Mouse (Mus musculus) CD4-positive helper T cell, adult 2 months (primary cell): Measurements from ENCODE around the gene Eif3c.

Source experiments
- DNase-seq: peaks from one replicate; pipeline ENCODE4 v3.0.0-alpha.2; 2012; ENCODE audit warnings: low read depth, missing footprints, low spot score

Eif3c gene

DNA sequence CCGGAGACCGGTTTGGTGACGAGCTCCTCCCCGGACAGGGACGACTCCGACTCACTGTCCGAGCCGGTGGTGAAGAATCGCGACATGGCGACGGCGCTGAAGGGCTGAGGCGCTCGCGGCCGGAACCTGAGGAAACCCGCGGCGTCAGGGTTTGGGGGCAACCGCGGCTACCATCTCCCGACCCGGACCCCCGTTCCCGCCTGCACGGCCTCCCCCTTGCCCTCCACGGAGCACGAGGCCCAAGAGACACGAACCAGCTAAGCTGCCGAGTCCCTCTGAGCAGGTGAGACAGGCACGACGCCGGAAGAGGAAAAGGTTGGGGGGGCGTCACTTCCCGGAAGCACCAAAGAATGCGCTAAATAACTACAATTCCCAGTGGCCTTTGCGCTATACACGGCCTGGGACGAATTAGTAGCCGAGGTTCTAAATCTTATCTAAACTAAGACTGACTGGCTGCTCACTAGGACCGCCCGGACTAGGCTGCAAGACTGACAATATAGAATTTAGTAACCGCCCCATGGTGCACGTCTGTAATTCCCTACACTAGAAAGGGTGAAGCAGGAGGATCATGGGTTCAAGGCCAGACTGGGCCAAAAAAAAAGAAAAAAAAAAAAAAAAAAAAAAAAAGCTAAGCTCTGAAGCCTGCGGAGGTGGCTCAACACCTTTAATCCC, at the start of gene Eif3c:
Eif3c (minus strand) TSS at position 318 of the 672 bp plus-strand sequence.
- DNase-seq: peak; percentile 91

DNA sequence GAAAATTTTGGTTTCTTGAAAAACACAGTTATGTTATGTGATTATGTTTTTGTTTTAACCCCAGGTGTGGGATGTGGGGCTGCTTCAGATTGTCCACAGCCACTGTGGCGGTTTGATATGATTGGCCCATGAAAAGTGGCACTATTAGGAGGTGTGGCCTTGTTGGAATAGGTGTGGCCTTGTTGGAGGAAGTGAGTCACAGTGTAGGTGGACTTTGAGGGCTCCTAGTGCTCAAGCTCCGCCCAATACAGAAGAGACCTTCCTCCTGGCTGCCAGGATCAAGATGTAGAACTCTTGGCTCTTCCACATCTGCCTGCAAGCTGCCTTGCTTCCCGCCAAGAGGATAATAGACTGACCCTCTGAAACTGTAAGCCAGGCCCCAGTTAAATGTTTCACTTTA, 46.5 kb upstream of the Eif3c start:
- no peak for DNase-seq

DNA sequence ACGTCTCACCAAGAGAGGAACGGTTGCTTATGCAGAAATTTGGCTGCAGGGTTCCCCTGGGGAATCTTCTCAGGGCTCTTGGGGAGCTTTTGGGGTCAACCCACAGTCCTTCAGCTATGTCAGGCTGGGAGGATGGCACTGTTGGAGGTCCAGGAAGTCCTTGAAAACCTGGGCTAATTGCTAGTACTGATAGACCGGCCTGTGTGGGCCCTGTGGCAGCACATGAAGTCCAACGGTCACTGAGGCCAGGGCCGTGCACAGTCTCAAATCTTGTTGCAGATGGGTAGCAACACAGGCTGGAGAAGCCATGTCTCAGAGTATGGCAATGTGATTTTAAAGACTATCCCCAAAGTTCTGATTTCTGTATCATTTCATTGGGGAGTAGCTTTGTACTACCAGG, 41.6 kb upstream of the Eif3c start:
- no peak for DNase-seq

DNA sequence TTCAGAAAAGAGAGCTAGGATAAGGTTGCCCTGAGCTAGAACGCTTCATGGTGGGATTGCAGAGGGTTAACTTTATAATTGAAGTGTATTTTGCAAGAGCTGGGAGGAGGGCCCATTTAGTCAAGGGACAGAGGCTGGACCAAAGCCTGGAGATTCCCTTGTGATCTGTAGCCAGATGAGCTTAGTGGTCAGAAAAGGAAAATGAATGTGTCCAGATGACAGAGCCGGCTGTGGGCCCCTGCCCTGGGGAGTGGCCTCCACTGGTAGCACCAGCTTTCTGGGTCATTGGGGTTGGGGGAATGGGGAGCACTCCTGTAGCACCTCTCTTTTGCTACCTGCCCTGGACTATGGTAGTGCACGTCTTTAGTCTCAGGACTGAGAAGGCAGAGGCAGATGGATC, 40.9 kb upstream of the Eif3c start:
- DNase-seq: no peak

DNA sequence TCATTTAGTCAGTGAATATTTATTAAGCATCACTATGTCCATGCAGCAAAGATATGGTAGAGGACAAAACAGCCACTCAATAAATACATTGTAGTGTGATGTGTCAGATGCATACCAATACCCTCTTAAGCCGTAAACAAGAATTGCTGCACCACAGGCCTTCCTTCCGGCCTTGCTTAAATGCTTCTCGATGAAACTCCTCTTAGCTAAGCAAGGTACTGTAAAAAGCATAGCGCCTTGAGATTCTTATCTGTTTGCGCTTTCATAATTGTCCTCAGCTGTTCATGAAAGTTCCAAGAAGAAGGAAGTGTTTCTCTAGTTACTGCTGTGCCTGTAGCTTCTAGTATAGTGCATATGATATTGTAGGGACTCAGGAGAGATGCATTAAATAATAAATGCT, 40.4 kb upstream of the Eif3c start:
- peak; percentile 45 for DNase-seq

DNA sequence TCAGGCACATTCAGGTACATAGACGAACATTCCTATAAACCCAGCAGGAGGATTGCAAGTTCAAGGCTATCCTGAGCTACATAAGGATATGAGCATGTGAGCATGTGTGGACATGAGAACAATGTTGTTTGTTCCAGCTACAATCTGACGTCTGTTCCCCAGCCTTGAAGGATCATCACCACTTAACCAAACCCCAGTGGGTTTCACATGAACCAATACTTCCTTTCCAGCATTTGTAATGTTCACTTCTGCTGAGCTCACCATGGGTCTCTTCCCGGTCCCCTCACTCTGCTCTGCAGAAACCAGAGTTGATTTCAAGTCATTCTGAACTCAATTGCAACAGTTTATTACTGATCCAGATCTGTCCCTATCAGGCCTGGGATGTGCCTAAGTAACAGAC, 36.4 kb upstream of the Eif3c start:
- DNase-seq: no peak

DNA sequence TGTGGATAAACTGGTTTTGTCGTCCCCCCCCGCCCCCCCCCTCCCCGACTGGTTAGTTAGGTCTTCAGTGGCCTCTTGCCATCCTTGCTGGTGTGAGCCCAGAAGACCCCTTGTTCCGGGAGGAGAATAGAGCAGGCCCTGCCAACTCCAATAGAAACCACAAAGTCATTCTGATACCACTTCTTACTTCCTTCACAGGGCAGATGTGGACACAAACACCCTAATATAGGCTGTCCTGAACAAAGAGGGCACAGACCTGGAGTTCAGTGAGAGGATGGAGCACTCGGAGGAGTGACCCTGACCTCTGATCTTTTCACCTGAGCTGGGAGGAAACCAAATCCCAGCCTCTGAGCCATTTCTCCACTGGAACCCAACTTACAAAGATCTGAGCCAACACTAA, 35.7 kb upstream of the Eif3c start:
- DNase-seq: no peak

DNA sequence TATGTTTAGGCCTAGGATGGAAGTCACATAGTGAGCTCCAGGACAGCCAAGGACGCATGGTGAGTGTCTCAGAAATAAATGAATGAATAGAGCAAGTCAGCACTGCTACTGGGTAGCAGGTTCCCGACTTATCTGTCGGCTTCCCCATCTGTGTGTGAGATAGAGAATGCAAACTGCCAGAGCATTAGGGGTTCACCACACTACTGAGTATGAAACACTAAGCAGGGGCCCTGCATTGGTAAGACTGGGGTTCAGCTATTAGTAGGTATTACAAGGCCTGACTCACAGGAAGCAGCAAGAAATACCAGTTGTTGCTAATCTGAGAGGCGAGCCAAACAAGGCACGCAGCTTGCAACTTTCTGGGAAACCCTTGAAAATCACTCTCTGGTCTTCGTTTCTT, 32.7 kb upstream of the Eif3c start:
- no peak for DNase-seq

DNA sequence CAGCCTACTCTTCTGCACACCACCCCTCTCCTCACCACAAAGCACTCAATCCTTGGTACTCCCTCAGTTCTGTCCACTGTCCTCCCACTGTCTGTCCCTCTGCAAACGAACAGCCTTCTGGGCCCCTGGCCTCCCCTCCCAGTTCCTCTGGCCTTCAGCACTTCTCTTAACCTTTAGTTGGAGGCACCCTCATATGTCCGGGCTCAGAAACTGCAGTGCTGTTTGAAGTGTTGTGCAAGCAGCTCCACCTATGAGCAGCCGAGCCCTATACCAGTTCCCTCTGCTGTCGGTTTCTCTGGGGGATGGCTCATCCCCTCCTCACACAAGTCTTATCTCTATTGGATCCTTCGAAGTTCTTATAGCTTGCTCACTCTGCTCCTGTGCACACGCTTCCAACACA, 30.2 kb upstream of the Eif3c start:
- DNase-seq: no peak

DNA sequence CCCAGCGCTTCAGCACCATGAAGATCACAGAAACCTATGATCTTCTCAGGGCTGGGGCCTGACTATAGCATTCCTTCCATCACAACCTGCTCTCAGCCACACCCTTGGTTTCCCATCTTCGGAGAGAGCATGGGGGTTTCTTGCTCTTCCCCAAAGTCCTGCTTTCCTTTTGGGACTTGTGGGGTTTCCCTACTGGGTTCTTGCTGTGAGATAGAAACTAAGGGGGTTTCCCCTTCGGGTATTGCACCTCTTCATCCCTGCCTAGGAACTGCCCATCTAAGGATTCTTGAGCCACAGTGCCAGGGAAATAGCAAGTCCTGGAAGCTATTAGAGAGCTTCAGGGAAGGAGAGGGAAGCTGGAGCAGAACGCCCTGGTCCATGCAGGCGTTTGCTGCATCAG, 29.7 kb upstream of the Eif3c start:
- no peak for DNase-seq

DNA sequence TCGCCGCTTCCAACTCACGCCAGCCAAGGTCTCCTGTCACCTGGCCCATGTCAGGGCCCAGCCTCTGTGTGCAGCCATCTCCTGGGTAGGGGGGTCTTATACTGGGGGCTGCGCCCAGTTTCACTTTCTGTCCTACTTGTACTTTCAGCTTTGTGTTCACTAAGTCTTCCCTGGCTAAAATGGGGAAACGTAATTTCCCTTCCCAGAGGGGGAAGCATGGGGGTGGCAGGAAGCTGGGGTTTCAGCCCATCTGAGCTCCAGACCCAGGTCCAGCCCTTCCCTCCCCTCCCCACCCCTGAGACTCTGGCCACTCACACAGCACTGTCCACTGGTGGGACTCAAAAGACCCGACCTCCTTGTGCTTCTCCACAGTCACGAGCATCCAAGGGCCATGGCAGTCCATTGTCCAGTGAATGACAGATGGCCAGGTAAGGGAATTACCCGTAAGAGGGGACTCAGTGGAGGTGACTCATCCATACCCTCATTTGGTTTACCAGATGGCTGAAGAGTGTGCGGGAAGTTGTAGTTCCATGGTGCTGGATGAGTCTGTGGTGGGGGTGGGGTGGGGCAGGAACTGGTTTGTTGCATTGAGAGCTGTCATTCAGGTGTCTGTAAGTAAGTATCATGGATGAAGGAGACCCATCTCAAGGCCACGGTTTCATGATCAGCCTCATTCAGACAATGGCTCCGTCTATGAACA, 28.8 kb upstream of the Eif3c start, which contains the start of gene Il27:
Il27 (minus strand) TSS at position 80 of the 700 bp plus-strand sequence.
- no peak for DNase-seq

DNA sequence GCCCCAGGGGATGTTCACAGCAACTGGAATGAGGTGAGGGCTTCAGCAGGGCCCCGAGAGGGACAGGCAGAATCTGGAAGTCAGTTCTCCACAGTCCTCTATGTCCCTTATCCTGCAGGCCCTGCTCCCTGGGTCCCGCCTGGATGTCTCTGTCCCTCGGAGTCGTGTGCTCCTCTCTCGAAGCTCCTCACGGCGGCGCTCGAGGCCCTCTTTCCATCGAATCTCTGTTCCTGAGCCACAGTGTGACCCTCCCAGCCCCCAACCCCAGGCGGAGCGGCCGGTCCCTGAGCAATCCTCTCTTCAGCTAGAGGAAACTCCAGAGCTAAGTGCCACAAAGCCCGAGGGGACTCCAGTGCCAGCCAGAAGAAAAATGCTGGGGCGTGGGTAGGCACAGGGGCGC, 21.6 kb upstream of the Eif3c start:
- DNase-seq: no peak

DNA sequence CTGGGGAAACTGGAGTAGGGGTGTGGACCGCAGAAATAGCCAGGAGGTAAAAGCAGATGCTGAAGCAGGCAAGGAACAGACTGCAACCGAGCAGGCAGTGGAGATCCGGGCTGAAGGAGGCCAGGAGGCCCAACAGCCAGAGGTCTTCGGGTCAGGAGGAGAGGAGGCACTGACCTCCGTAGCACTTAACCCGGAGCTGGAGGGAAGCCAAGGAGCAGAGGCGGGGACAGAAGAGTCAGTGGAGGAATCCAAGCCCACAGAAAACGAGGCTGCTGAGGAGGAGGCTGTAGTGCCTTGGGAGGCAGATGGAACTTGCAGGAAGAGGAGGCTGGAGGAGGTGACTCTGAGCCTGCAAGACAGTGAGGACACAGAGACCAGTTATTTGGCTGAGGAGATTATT, 20.6 kb upstream of the Eif3c start:
- DNase-seq: no peak

DNA sequence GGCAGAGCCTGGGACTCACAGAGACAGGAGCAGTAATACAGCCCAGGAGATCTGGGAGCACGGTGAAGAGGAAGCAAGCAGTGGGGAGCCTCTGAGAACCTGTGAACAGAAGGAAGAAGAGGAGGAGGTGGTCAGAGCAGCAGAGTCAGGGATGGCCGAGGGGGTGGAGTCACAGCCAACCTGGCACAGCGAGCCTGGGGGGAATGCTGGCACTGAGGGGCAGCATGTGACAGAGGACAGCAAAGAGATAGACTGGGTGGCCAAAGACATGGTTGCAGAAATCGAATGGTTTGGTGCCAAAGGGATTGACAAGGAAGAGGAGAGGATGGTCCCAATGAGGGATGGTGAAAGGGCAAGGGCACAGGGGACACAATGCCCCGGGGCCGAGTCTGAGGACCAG, 19.5 kb upstream of the Eif3c start, which contains the start of gene Cln3:
Cln3 (minus strand) TSS at position 101 of the 400 bp plus-strand sequence.
- DNase-seq: no peak

DNA sequence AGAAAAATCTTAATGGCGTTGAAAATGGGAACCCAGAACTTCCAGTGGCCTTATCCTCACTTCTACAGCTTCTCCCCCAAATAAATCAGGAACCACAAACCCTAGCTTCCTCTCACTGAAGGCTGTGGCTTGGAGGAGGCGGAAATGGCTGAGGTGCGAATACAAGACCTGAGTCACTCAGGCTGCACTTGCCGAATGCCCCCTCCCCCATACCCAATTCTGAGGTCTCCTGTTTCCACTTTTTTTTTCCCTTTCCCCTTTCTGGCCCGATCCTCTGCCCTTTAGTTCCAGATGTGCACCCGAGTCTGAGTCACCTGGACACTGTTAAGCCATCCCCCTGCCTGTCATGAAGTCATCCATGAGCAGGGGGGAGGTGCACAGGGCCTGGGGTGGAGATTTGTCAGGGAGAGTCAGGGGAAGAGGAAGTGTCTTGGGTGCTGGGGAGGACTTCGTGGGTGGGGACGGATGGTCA, 18.3 kb upstream of the Eif3c start, which contains the start of gene Apobr:
Apobr (plus strand) TSS at position 437 of the 472 bp plus-strand sequence.
- DNase-seq: peak; percentile 73

DNA sequence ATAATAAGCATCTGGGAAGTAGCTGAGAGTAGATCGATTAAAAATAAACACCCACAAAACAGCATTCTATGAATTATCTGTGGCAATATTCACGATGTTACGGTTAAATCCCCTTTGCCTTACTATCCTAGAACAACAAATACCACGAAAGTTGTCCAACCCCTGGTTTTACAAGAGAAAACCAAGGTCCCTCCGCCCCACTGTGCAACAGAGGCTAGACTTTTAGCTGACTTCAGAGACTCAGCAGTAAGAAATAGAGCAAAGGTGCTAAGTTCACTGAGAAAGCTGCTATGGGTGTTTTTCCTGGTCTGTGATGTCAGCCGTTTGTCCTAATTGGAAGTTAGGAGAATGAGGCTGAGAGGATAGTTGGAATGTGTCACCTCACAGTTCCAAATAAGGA, 17.6 kb upstream of the Eif3c start:
- no peak for DNase-seq

DNA sequence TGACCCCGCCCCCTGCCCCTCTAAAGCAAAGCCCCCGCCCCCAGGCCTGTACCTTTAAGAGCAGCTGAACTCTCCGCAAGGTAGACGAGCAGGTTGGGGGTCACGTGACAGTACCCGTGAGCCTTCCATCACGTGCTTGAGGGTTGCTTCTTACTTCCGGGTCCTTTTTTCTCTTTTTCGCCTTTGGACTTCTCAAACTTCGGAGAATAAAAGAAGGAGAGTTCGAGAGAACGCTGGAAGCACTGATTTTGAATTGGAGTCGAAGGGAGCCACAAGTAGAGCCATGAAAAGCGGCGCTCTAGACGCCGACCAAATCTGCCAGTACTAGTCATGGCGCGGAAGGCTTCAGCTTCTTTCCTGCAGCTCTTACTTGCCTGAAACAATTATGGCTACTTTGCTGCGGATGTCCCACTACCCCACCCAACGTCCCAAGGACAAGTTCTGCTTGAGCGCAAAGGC, 17.1 kb upstream of the Eif3c start:
- DNase-seq: peak; percentile 91

DNA sequence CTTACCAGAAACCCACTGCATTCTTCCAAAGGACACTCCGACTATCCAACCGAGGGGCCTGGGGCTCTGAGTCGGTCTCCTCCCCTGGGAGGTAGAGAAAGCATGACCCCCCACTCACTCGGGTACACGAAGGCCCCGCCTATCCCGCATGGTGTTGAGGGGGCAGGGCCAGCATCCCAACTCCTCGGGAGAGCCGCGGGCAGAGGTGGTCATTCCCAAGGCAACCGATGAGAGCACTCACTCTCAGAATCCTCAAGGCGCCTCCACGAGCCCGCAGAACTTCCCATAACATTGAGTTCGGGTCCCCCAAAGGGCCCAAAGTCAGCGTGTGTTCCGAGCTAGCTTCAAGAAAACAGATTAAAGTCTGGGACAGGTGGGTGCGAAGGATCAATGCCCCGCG, 16.5 kb upstream of the Eif3c start:
- DNase-seq: no peak

DNA sequence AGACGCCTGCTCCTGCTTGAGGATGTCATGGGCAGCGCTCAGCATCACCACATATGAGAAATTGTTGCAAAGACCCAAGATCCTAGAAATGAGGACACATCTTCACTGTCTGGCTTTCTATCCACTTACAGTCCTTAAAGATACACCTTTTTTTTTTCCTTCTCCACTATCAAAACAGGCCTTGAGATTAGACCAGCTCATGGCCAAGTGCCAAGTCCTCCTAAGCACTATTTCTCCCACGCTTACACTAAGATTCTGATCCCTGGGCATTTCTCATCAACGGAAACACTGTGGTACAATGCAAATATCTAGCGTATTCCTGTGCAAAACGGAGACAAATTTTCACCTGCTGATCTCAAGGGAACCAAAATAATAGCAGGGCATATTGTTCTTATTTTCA, 15.4 kb upstream of the Eif3c start:
- no peak for DNase-seq

DNA sequence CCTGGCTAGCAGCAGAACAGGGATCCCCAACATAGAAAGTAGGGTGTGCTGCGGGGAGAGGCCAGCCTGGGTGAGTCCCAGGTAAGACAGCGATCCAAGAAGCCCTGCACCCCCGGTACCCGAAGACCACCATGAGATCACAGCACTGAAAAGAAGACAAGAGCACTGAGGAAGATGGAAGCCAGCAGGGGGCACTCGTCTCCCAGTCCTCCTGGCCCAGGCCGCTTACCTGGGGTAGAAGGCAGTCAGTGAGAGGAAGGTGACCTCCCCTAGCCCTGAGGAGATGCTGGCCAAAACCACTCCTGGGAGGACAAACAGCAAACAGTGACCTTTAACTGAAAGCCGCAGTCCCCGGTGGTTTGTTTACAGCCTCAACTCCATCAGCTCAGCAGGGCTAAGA, 13.0 kb upstream of the Eif3c start:
- DNase-seq: peak; percentile 51

DNA sequence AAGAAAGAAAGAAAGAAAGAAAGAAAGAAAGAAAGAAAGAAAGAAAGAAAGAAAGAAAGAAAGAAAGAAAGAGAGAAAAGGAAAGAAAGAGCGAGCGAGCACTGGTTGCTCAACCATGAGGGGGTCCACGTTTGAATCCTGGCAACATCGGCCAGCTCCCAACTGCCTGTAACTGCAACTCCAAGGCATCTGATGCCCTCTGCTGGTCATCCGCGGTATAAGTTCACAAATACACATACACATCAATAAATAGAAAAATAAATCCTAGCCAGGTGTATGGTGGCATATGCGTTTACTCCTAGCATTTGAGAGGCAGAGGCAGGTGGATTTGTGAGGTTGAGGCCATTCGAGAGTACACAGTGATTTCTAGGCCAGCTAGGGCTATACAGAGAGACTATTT, 10.7 kb upstream of the Eif3c start:
- peak; percentile 55 for DNase-seq

DNA sequence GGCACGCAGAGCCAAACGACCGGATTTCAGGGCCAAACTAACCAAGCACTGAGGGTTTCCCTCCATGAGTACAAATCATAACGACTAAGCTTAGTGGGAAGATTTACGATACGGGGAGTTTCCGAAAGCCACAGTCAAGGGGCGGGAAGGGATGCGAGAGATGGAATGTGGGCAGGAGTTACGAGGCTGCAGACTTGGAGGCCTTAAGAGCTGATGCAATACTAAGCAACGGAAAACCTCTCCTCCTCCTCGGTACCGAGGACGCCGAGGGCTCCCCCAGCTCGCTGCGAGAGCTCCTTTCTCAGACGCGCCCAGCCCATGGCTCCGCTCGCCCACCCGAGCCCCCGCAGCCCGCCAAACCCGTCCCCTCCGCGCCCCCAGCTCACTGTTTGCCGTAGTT, 518 bp downstream of the Eif3c start:
- DNase-seq: peak; percentile 63

DNA sequence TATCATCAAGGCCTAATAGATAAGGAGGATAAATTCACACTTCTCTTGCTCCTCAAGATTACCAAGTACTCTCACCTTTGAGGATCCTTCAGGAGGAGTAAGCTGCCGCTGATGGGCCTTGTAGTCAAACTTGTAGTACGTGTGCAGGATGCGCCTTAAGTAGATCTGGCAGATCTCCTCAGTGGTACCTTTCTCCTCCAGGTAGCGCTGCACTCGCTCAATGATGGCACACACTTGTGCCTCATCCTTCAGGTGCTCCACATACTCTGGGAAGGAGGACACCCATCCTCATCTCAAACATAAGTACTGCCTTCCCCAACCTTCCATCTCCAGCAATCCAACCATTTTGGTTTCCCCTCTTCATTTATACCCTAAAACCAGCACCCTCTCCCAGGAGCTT, 9.6 kb downstream of the Eif3c start:
- no peak for DNase-seq
